Mouse (Mus musculus): Measurements from ENCODE around the gene N4bp1. TPM values are rescaled to one million over a fixed set of nuclear protein-coding genes. Genes with fewer than 3 reads are reported as not detected.

The N4bp1 gene
- polyA plus RNA-seq, 1 experiment from 2014 or later, result 2.3 TPM

DNA sequence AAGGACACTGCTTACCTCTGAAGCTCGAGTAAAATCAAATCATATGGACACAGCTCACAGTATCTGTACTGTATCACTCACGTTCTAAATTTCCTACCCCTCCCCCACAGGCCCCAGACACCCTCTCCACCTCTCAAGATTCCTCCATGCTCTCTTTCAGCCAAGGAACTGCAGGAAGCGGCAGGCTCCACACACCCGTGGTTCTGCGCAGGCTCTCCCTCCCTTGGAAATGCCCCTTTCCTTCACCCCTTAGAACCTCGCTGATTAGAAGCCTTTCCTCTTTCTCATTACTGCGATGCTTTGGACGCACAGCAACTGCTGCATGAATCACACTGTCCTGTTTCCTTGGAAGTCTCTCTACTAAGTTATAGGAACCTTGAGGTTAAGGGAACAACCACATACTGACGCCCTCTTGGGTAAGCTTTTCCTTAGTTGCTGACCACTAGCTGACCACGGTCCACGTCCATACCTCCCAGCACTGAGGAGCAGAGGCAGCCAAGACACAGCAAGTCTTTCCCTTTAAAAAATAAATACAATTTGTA, 3.9 kb downstream of the N4bp1 start:
- H3K4me2 ChIP-seq (ENCODE audit: low read depth, low read length), result peak overlapping the region; percentile 26
- H3K4me1 ChIP-seq (ENCODE audit: insufficient read depth), result peaks cover 33% of the 10 kb centered on the region
- ATAC-seq (no peak), DNase-seq (no peak)
- TF ChIP-seq EP300 (IDR thresholded peaks at IDR 0.05; ENCODE audit: low read depth) (no peak), CTCF (IDR thresholded peaks at IDR 0.05; ENCODE audit: low read depth) (no peak)
- no peaks in the 10 kb centered on the region for H3K9me3 ChIP-seq (ENCODE audit: low read length)
- no peaks in the 10 kb centered on the region for H3K27me3 ChIP-seq (ENCODE audit: insufficient read depth, low read length)
- 54% methylated on average over 11 of the region's 11 CpGs for WGBS (ENCODE audit: insufficient replicate concordance)
- H3K36me3 ChIP-seq (replicated peaks; ENCODE audit: insufficient read depth, low read length), result peaks cover 5% of the 10 kb centered on the region
- no peak overlapping the region for H3K4me3 ChIP-seq (ENCODE audit: low read depth, low read length)
- H3K9ac ChIP-seq (replicated peaks), result no peak overlapping the region
- H3K27ac ChIP-seq (ENCODE audit: low read depth), result 0 out of 2 replicates have a peak overlapping the region, but pooled peaks have one; percentile 34

DNA sequence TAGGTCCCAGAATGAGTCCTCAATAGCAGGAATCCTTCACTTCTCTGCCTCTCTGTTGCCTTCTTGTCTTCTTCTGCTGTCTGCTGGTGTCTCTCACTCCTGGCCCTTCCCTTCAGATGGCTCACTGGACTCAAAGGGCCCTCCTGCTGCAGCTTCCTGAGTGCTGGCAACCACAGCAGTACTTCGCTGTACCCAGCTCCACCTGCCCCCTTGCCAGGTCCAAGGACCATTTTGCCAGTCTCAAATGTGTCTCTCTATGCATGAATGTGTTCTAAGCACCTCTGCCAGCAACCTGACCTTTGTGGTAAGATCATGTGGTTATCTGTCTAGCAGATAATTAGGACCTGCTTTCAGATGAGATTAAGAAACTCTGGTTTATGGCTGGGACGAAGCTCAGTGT, 8.2 kb downstream of the N4bp1 start:
- peaks cover 5% of the 10 kb centered on the region for H3K36me3 ChIP-seq (replicated peaks; ENCODE audit: insufficient read depth, low read length)
- no peak overlapping the region for H3K4me3 ChIP-seq (ENCODE audit: low read depth, low read length)
- DNase-seq (no peak), ATAC-seq (no peak)
- no peaks in the 10 kb centered on the region for H3K27me3 ChIP-seq (ENCODE audit: insufficient read depth, low read length)
- 66% methylated on average over 2 of the region's 2 CpGs for WGBS (ENCODE audit: insufficient replicate concordance)
- no peak overlapping the region for H3K27ac ChIP-seq (ENCODE audit: low read depth)
- TF ChIP-seq EP300 (IDR thresholded peaks at IDR 0.05; ENCODE audit: low read depth), result no peak
- no peak for TF ChIP-seq CTCF (IDR thresholded peaks at IDR 0.05; ENCODE audit: low read depth)
- H3K4me2 ChIP-seq (ENCODE audit: low read depth, low read length), result no peak overlapping the region
- no peak overlapping the region for H3K9ac ChIP-seq (replicated peaks)
- no peaks in the 10 kb centered on the region for H3K9me3 ChIP-seq (ENCODE audit: low read length)
- H3K4me1 ChIP-seq (ENCODE audit: insufficient read depth), result peaks cover 24% of the 10 kb centered on the region

DNA sequence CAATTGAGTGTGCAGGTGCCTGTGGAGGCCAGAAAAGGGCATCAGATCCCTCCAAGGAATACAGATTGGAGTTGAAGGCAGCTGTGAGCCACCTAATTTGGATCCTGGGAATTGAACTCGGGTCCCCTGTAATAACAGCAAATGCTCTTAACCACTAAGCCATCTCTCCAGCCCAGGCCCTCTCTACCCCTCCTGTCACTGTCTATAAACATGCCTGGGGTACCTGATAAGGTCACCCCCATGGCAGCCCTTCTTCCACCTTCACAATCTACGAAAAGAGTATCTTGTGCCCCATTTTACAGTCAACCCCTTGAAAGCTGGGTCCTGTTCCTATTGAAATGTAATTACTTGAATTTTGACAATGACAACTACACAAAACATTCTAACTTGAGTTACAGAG, 11.0 kb downstream of the N4bp1 start:
- Histone ChIP-seq H3K4me2 (ENCODE audit: low read depth, low read length) (no peak overlapping the region), H3K4me1 (ENCODE audit: insufficient read depth) (peaks cover 25% of the 10 kb centered on the region), H3K9ac (replicated peaks) (no peak overlapping the region), H3K27ac (ENCODE audit: low read depth) (no peak overlapping the region), H3K4me3 (ENCODE audit: low read depth, low read length) (no peak overlapping the region), H3K9me3 (ENCODE audit: low read length) (no peaks in the 10 kb centered on the region), H3K36me3 (replicated peaks; ENCODE audit: insufficient read depth, low read length) (no peaks in the 10 kb centered on the region), H3K27me3 (ENCODE audit: insufficient read depth, low read length) (no peaks in the 10 kb centered on the region)
- DNase-seq, result no peak
- peak; percentile 64 for ATAC-seq
- TF ChIP-seq EP300 (IDR thresholded peaks at IDR 0.05; ENCODE audit: low read depth) (no peak), CTCF (IDR thresholded peaks at IDR 0.05; ENCODE audit: low read depth) (no peak)
- WGBS (ENCODE audit: insufficient replicate concordance), result 46% methylated on average over 2 of the region's 2 CpGs

DNA sequence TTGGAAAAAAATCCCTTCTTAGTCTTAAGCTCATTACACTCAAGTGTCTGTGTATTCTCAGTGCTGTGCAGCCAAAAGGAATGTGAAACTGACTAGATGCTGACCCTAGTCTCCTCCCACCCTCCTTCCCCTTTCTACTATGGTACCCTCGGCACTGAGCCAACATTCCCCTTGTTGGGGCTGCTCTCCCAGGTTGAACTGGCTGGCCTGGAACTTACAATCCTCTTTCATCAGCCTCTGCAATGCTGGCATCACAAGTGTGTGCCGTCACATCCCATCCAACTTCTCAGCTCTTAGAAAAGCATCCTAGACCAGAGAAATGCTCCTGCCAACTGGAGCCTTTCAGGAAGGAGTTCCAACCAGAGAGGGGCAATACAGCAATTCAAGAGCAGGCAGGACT, 11.9 kb downstream of the N4bp1 start:
- peak overlapping the region; percentile 44; the same call in 1 of the 2 replicates for H3K27ac ChIP-seq (ENCODE audit: low read depth)
- no peak overlapping the region for H3K4me3 ChIP-seq (ENCODE audit: low read depth, low read length)
- H3K9me3 ChIP-seq (ENCODE audit: low read length), result no peaks in the 10 kb centered on the region
- H3K4me2 ChIP-seq (ENCODE audit: low read depth, low read length), result 0 out of 2 replicates have a peak overlapping the region, but pooled peaks have one; percentile 26
- no peaks in the 10 kb centered on the region for H3K27me3 ChIP-seq (ENCODE audit: insufficient read depth, low read length)
- ATAC-seq (no peak), DNase-seq (no peak)
- peaks cover 22% of the 10 kb centered on the region for H3K4me1 ChIP-seq (ENCODE audit: insufficient read depth)
- 51% methylated on average over 2 of the region's 2 CpGs for WGBS (ENCODE audit: insufficient replicate concordance)
- no peak for TF ChIP-seq EP300 (IDR thresholded peaks at IDR 0.05; ENCODE audit: low read depth)
- TF ChIP-seq CTCF (IDR thresholded peaks at IDR 0.05; ENCODE audit: low read depth), result no peak
- no peak overlapping the region for H3K9ac ChIP-seq (replicated peaks)
- no peaks in the 10 kb centered on the region for H3K36me3 ChIP-seq (replicated peaks; ENCODE audit: insufficient read depth, low read length)

DNA sequence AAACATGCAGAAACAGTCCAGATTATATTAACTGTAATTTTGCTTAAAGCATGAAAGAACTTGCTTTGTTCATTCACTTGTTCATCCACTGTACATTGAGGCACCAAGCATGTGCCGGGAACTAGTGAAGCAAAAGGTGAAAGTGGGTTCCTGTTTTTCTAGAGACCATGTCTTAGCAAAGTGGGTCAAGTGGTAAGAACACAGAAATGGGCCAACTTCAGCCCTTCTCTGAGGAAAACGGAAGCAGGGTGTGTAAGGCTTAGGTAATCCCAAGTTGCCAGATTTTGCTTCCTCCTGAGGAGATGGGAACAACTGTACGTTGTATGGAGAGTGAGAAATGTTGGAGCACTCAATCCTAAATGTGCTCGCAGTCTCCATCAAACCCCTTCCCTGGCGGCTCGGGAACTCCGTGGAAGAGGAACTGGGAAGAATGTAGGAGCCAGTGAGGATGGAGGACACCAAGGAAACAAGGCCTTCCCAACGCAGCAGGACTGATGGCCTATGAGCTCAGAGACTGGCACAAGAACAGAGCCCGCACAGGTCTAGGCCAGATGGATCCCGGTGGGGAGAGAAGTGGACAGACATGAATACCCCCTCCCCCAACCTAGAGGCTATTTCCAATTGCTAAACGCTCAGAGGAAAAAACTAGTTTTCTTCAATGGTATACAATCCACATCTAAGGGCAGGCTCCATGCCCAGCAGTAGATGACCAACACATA, 12.8 kb downstream of the N4bp1 start:
- Histone ChIP-seq H3K4me2 (ENCODE audit: low read depth, low read length) (peak overlapping the region; percentile 14; the same call in 1 of the 2 replicates), H3K9ac (replicated peaks) (no peak overlapping the region), H3K4me1 (ENCODE audit: insufficient read depth) (peaks cover 22% of the 10 kb centered on the region), H3K9me3 (ENCODE audit: low read length) (no peaks in the 10 kb centered on the region), H3K36me3 (replicated peaks; ENCODE audit: insufficient read depth, low read length) (no peaks in the 10 kb centered on the region), H3K27ac (ENCODE audit: low read depth) (peak overlapping the region; percentile 45), H3K4me3 (ENCODE audit: low read depth, low read length) (no peak overlapping the region), H3K27me3 (ENCODE audit: insufficient read depth, low read length) (no peaks in the 10 kb centered on the region)
- DNase-seq (no peak), ATAC-seq (peak; percentile 36; the same call in 1 of the 2 replicates)
- no peak for TF ChIP-seq CTCF (IDR thresholded peaks at IDR 0.05; ENCODE audit: low read depth)
- TF ChIP-seq EP300 (IDR thresholded peaks at IDR 0.05; ENCODE audit: low read depth), result no peak
- 81% methylated on average over 11 of the region's 11 CpGs for WGBS (ENCODE audit: insufficient replicate concordance)

DNA sequence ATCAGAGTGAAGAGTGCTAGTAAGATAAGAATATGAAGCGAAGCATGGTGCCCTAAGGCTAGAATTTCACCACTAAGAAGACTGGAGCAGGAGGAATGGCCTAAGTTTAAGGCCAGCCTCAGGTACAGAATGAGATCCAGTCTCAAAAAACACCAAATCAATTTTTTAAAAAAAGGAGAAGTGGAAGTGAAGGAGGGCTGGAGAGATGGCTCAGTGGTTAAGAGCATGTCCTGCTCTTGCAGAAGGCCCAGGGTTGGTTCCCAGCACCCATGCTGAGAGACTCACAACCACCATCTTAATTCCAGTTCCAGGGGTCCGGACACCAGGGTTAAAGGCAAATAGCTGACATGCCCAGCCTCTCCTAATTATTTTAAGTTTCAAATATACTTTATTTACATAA, 13.6 kb downstream of the N4bp1 start:
- WGBS (ENCODE audit: insufficient replicate concordance), result 75% methylated on average over 2 of the region's 2 CpGs
- Histone ChIP-seq H3K36me3 (replicated peaks; ENCODE audit: insufficient read depth, low read length) (no peaks in the 10 kb centered on the region), H3K9me3 (ENCODE audit: low read length) (no peaks in the 10 kb centered on the region), H3K4me3 (ENCODE audit: low read depth, low read length) (no peak overlapping the region), H3K27me3 (ENCODE audit: insufficient read depth, low read length) (no peaks in the 10 kb centered on the region), H3K4me2 (ENCODE audit: low read depth, low read length) (no peak overlapping the region), H3K4me1 (ENCODE audit: insufficient read depth) (peaks cover 22% of the 10 kb centered on the region), H3K9ac (replicated peaks) (no peak overlapping the region), H3K27ac (ENCODE audit: low read depth) (no peak overlapping the region)
- DNase-seq (no peak), ATAC-seq (no peak)
- TF ChIP-seq CTCF (IDR thresholded peaks at IDR 0.05; ENCODE audit: low read depth), result no peak
- no peak for TF ChIP-seq EP300 (IDR thresholded peaks at IDR 0.05; ENCODE audit: low read depth)
